Mouse (Mus musculus): Measurements from ENCODE around the gene Smdt1. TPM values are rescaled to one million over a fixed set of nuclear protein-coding genes. Genes with fewer than 3 reads are reported as not detected.
"Not testable (repeated sequence)": the region's sequence is repeated elsewhere in the genome, so short reads cannot be mapped to it uniquely, and the experiment has no call there.

Gene Smdt1
- polyA plus RNA-seq, 1 experiment: 189 TPM

DNA sequence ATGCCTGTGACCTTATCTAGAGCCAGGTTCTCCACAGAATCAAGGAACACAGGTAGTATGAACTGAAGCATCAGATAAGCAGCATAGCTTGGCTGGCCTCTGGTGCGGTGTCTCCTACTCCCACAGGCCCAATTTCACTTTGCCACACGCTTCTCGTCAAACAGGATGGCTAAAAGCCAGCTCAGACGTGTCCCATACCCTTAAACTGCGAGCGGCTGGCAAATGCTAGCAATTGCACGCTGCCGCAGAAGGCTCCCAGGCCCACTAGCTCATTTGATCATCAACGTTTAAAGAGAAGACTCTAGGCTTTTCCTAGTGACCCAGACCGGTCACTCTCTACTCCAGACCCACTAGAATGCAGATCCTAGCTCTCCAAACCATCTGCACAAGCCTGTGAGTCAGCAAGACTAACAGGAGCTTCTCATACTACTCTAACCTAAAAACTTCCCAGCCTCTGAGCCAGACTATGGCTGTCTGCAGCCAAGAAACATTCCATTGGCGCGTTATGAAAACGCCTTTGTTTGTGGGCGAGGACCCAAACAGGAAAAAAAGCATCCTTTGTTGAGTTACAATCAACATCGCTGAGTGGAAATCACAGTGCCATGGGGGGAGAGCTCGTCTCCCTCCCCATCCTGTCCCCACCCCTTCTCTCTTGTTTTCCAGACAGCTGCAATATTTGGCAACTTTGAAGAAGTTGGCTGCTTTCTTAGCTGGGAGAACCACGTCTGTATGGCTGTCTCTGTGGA is 37.8 kb downstream of the Smdt1 start:
- no peak for TF ChIP-seq CTCF (IDR thresholded peaks at IDR 0.05; ENCODE audit: insufficient read depth, low read length)
- no peak for TF ChIP-seq POLR2A (IDR thresholded peaks at IDR 0.05; ENCODE audit: borderline replicate concordance, extremely low read depth, low read depth, low read length)
- 45% methylated on average over 17 of the region's 17 CpGs for WGBS
- peak; percentile 46 for DNase-seq
- Histone ChIP-seq H3K4me3 (replicated peaks; ENCODE audit: extremely low read depth, low read depth, low read length) (no peak overlapping the region), H3K4me1 (ENCODE audit: control insufficient read depth, insufficient read depth, low read length) (peaks cover 15% of the 10 kb centered on the region)

DNA sequence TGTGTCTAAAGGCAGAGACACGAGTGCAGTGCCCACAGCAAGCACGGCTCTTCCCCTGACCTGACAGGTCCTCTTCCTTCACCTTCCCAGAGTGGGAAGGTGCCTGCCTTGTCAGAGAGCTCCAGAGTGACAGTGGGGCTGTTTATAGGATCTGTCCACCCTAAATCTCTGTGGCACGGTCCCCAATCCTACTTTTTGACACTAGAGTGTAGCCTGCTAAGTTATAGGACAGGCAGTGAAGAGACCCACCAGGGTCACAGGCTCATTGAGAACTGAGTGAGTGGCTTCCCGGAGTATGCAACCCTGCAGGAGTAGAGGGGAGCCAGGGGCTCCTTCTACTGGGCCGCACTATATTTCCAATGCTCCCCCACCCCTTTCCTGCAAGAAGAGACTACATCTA is 38.9 kb downstream of the Smdt1 start:
- 59% methylated on average over 5 of the region's 5 CpGs for WGBS
- Histone ChIP-seq H3K4me3 (replicated peaks; ENCODE audit: extremely low read depth, low read depth, low read length) (no peak overlapping the region), H3K4me1 (ENCODE audit: control insufficient read depth, insufficient read depth, low read length) (peaks cover 15% of the 10 kb centered on the region)
- no peak for TF ChIP-seq CTCF (IDR thresholded peaks at IDR 0.05; ENCODE audit: insufficient read depth, low read length)
- no peak for TF ChIP-seq POLR2A (IDR thresholded peaks at IDR 0.05; ENCODE audit: borderline replicate concordance, extremely low read depth, low read depth, low read length)
- no peak for DNase-seq

DNA sequence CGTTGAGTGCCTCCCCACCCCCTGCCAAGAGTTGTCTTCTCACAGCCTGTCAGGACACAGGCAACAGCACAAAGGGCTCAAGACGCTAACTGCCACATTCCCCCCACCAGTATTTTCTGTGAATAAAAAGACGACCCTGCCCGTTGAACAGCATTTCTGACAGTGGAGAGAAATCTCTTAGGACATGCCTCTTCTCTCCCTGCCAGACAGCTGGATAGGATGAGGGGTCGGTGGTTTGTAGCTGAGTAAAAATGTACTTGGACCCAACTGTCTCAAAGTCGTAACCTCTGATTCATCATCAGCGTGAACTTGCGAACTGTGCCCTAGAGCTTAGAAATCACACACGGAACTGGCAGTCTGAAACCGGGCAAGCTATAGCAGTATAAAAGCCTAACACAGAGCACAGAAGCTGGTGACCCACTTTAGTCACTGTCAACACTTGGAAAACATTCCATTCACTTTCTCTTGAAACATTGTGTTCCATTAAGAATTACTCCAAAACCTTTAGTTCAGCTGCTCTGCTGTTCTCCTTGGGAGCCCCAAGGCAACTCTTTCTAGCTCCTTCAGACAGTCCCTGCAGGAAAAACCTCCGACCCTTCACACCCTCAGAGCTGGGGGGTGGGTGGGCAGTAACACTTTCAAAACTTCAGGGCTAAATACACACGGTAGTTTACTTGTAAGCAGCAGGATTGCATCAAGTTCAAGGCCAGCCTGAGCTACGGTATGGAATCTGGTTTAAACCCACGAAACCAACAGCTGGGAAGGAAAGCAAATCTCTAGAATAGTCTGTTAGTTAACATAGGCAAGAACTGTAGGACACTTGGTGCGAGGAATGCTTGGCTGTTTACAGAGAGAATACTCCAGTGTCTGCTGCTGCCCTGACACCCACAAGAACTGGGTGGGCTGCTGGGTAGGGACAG is 39.8 kb downstream of the Smdt1 start:
- Histone ChIP-seq H3K4me3 (replicated peaks; ENCODE audit: extremely low read depth, low read depth, low read length) (peak overlapping the region; percentile 34), H3K4me1 (ENCODE audit: control insufficient read depth, insufficient read depth, low read length) (peaks cover 15% of the 10 kb centered on the region)
- DNase-seq: no peak
- TF ChIP-seq POLR2A (IDR thresholded peaks at IDR 0.05; ENCODE audit: borderline replicate concordance, extremely low read depth, low read depth, low read length) (no peak), CTCF (IDR thresholded peaks at IDR 0.05; ENCODE audit: insufficient read depth, low read length) (no peak)
- 36% methylated on average over 15 of the region's 15 CpGs for WGBS

DNA sequence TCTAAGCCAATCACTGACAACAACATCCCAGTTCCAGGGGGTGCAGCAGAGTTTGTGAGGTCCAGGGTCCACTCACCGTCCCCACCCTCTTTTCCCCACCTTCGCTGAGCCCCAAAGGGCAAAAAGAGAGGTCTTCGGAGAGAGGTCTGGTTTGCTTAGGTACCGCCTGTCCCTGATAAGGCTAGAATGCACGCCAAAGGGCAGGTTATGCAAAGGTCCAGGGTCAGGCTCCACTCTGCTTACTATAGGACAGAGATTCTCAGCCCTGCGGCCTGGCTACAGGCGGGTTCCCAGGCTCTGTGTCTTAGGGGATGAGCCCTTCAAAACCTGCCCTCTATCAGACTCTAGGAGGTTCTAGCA is 40.7 kb downstream of the Smdt1 start:
- peak overlapping the region; percentile 64 for H3K4me3 ChIP-seq (replicated peaks; ENCODE audit: extremely low read depth, low read depth, low read length)
- TF ChIP-seq CTCF (IDR thresholded peaks at IDR 0.05; ENCODE audit: insufficient read depth, low read length): no peak
- no peak for TF ChIP-seq POLR2A (IDR thresholded peaks at IDR 0.05; ENCODE audit: borderline replicate concordance, extremely low read depth, low read depth, low read length)
- no peak for DNase-seq
- 26% methylated on average over 7 of the region's 7 CpGs for WGBS
- H3K4me1 ChIP-seq (ENCODE audit: control insufficient read depth, insufficient read depth, low read length): peaks cover 15% of the 10 kb centered on the region

DNA sequence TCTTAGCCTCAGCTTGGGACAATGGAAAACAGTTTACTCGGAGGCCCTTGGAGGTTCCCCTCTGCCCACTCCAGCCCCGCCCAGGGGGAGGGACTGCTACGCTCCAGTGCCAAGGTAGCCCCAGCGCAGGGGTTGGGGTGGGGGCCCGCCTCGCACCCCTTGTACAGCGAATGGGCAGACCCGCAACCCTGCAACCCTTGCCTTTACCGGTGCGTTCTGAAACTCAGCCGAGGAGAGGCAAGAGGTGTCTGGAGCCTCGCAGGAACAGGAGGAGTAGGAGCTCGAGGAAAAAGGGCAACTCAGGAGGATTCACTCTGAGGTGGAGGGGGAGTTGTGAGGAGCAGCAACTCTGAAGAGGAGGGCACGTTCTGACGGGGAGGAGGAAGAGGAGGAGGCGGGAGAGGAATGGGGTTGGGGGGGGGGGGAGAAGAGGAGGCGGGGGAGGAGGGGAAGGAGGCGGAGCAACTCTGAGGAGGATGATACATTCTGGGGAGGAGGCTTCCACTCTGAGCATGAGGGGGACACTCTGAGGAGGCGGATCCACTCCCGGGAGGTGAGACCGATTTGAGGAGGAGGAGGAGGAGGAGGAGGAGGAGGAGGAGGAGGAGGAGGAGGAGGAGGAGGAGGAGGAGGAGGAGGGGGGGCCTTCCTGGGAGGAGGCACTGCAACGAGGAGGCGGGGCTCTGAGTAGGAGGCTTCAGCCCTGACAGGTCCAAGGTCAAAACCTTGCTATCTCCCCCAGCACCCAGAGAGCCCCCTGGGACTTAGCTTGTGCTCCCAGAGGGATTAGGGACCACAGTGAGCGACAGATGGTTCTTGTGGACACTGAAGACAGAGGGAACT is 41.3 kb downstream of the Smdt1 start, which contains the start of gene Cyp2d22:
Gene Cyp2d22, minus strand, starts transcription at position 390 of the 843 bp plus-strand sequence.
- Histone ChIP-seq H3K4me1 (ENCODE audit: control insufficient read depth, insufficient read depth, low read length) (peaks cover 15% of the 10 kb centered on the region), H3K4me3 (replicated peaks; ENCODE audit: extremely low read depth, low read depth, low read length) (peak within 1 kb of the TSS; percentile 64)
- TF ChIP-seq POLR2A (IDR thresholded peaks at IDR 0.05; ENCODE audit: borderline replicate concordance, extremely low read depth, low read depth, low read length): peak; percentile 71; the same call in 1 of the 2 replicates
- no peak for TF ChIP-seq CTCF (IDR thresholded peaks at IDR 0.05; ENCODE audit: insufficient read depth, low read length)
- peak; percentile 66 for DNase-seq
- 2% methylated on average over 18 of the region's 24 CpGs for WGBS

DNA sequence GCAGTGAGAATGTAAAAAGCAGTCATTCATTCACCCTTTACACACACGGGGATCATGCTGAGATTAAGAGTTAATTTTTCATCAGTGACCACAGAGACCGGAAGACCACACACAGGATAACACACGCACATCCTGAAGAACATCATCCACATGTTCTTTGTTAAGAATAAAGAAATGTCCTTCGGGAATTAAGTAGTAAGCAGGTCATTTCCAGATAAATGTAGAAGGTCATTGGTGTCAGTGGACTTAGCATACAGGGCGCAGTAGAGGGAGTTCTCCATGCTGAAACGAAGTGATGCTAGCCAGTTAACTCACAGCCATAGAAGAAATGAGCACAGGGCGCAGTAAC is 41.9 kb downstream of the Smdt1 start:
- Histone ChIP-seq H3K4me1 (ENCODE audit: control insufficient read depth, insufficient read depth, low read length) (peaks cover 15% of the 10 kb centered on the region), H3K4me3 (replicated peaks; ENCODE audit: extremely low read depth, low read depth, low read length) (peak overlapping the region; percentile 64)
- no peak for DNase-seq
- 29% methylated on average over 7 of the region's 7 CpGs for WGBS
- TF ChIP-seq POLR2A (IDR thresholded peaks at IDR 0.05; ENCODE audit: borderline replicate concordance, extremely low read depth, low read depth, low read length) (no peak), CTCF (IDR thresholded peaks at IDR 0.05; ENCODE audit: insufficient read depth, low read length) (no peak)

DNA sequence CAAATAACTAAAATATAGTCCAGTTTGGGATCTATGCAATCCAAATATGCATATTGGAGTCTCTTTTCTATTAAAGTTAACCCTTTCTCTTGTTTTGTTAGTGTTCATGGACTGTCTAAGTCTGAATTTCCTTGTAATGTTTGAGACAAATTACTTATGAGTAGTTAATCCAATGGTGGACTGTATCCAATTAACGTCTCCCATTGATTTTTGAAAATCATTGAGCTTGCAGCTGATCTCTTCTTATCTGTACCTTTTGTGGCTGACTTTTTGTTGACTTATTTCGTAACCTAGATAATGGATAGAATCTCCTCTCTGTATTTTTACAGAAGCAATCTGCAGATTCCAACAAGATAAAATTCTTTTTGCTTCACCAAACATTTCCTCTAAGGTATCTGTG is 43.7 kb downstream of the Smdt1 start:
- DNase-seq: no peak
- 88% methylated on average over 2 of the region's 2 CpGs for WGBS
- Histone ChIP-seq H3K4me1 (ENCODE audit: control insufficient read depth, insufficient read depth, low read length) (peaks cover 7% of the 10 kb centered on the region), H3K4me3 (replicated peaks; ENCODE audit: extremely low read depth, low read depth, low read length) (no peak overlapping the region)
- TF ChIP-seq CTCF (IDR thresholded peaks at IDR 0.05; ENCODE audit: insufficient read depth, low read length) (no peak), POLR2A (IDR thresholded peaks at IDR 0.05; ENCODE audit: borderline replicate concordance, extremely low read depth, low read depth, low read length) (no peak)

DNA sequence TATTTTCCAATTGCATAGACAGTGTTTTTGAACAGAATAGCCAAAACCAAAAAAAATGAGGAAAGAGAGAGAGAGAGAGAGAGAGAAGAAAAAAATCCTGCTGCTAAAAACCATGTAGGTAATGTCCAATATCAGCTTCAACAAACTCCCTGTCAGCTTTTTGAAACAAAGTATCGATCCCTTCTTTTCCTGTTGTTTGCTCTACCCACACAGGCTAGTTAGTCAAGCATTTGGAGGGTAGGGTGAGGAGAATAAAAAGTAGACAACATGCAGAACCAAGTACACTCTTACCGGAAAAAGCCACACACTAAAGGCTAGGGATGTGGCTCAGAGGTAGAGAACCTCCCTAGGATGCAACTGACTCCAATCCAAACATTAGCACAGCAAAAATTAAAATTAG is 47.0 kb downstream of the Smdt1 start:
- WGBS: 94% methylated on average over 2 of the region's 2 CpGs
- TF ChIP-seq CTCF (IDR thresholded peaks at IDR 0.05; ENCODE audit: insufficient read depth, low read length) (no peak), POLR2A (IDR thresholded peaks at IDR 0.05; ENCODE audit: borderline replicate concordance, extremely low read depth, low read depth, low read length) (no peak)
- no peaks in the 10 kb centered on the region; the same call in 1 of the 2 replicates for H3K4me1 ChIP-seq (ENCODE audit: control insufficient read depth, insufficient read depth, low read length)
- no peak for DNase-seq
- H3K4me3 ChIP-seq (replicated peaks; ENCODE audit: extremely low read depth, low read depth, low read length): no peak overlapping the region

DNA sequence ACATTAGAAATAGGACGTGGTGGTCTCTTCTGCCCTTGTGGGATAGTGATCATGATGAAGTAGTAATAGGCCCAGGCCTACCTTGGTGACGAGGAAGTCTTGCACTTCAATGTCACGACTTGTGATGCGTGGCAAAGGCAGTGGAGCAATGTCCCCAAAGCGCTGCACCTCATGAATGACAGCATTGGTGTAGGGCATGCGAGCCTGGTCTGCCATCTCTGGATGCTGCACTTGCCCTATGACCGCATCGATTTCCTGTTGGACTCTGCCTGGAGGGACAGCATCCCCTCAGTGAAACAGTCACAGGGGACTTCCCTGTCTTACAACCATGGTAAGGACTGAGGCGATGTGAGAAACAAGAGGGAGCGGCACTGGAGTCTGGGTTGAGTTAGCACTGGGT is 51.2 kb downstream of the Smdt1 start:
- WGBS: 94% methylated on average over 10 of the region's 10 CpGs
- H3K4me3 ChIP-seq (replicated peaks; ENCODE audit: extremely low read depth, low read depth, low read length); H3K4me1 ChIP-seq (ENCODE audit: control insufficient read depth, insufficient read depth, low read length); DNase-seq: not testable (repeated sequence)

DNA sequence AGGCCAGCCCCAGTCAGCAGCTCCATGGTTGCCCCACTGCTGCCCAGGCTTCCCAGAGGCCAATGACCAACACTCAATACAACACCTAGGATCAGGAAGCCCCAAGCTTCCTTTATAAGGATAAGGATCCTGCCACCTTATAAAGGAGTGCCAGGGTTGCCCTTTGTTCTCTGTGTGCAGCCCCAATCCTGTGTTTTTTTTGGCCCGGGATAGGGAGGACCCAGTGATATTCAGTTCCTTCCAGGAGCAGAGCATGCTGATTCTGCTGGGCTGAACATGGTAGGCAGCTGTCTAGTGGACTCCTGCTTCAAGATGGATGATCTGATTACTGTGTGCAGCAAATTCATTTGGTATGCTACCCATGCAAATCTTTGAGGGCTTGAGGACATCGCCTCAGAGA is 55.2 kb downstream of the Smdt1 start, which contains the start of gene Cyp2d11:
Gene Cyp2d11, minus strand, starts transcription at position 101 of the 400 bp plus-strand sequence.
- 86% methylated on average over 2 of the region's 2 CpGs for WGBS
- H3K4me3 ChIP-seq (replicated peaks; ENCODE audit: extremely low read depth, low read depth, low read length); H3K4me1 ChIP-seq (ENCODE audit: control insufficient read depth, insufficient read depth, low read length); DNase-seq: not testable (repeated sequence)

DNA sequence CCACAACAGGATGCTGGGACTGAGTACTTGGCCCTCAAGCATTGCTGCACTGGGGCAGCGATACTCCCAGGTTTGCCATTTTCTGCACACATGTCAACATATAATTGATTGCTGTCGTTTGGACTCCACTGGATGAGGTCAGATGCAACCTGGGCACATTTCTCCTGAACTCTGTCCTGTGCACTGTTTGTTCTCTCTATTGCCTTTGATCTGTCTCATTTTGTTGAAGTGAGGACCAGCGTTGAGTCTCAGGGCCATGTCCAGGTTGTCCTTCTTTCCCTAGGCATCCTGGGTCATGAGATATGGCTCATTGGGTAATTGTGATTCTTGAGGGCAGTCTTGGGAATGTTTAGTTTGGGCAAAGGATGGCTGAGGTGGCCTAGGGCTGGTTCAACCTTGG is 57.2 kb downstream of the Smdt1 start:
- not testable (repeated sequence) for DNase-seq; H3K4me1 ChIP-seq (ENCODE audit: control insufficient read depth, insufficient read depth, low read length); H3K4me3 ChIP-seq (replicated peaks; ENCODE audit: extremely low read depth, low read depth, low read length)
- WGBS: 81% methylated on average over 3 of the region's 3 CpGs
